9 mouse cellular contexts compared by ENCODE assay signal in the genomic region with DNA sequence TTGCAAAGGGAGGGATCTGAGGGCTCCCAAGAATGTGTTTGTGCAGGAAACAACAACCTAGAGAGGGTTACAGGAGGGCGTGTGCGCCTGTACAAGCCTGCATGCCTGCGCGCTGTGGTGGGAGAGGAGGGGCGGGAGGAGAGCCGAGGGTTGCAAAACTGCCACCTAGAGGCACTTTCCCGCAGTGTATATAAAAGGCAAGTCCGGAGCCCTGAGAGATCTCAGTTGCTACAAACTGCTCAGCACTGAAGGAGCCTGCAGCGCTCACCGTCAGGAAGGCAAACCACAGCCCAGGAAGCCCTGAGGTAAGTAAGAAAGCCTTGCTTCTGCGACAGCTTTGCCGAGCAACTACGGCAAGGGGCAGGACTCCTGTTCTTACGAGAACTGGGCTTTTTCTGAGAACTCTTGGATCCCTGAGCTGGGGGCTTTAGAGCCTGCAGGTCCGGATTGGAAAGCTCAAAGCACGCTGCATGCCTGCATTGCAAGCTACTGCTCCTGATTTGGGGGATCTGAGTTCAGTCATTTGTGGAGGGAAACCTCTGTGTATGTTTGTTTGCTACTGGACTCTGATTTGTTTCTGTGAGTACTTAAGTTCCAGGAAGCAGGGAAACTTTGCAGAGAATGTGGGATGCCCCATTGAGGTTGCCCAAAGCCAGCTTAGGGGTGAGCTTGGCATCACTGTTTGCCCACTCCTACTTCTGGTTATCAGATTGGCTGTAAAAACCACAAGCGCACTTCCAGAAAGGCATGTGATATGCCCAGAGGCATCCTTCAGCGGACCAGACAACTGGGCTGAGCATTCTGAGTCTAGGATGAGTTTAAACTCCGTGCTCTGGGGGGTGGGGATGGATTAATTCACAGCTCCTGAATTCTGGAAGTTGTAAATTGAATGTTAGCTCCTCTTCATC. TPM values are rescaled to one million over a fixed set of nuclear protein-coding genes. Genes with fewer than 3 reads are reported as not detected.
DNase-seq lines count a peak whose midpoint lies in the region; ATAC-seq and TF ChIP-seq lines count a peak whose summit lies in the region.
"Had no signal": no experiment of that assay in that cellular context is flagged by ENCODE, and none has a peak within 500 bp of the region (broad histone marks: within the 10 kb centered on the region; RNA-seq: fewer than 3 reads in every experiment).

TSS of gene Ackr3 (plus strand) at position 198 of the 908 bp plus-strand sequence.

- no peak for TF ChIP-seq EP300 in heart, postnatal 0 days (IDR thresholded peaks at IDR 0.05; ENCODE audit: low read depth)

- H3K4me2 ChIP-seq in forebrain, embryonic 14.5 days (ENCODE audit: low read length): peak within 1 kb of the TSS; percentile 56
- H3K4me2 ChIP-seq in heart, postnatal 0 days (ENCODE audit: low read depth, low read length): peak within 1 kb of the TSS; percentile 70
- peak within 1 kb of the TSS; percentile 34 for H3K4me2 ChIP-seq in liver, embryonic 13.5 days
- peak within 1 kb of the TSS; percentile 65 for H3K4me2 ChIP-seq in neural tube, embryonic 13.5 days

- peak; percentile 79 for DNase-seq in 416B (ENCODE audit: low read depth)
- peak; percentile 20 for DNase-seq in cerebellum, adult 11-12 months
- peak; percentile 94 for DNase-seq in forebrain, embryonic 14.5 days (ENCODE audit: low spot score)
- peak; percentile 87 for DNase-seq in heart, postnatal 0 days (ENCODE audit: low spot score)
- peak; percentile 89 for DNase-seq in kidney, postnatal 36 days
- peak; percentile 57 for DNase-seq in liver, embryonic 13.5 days
- peak; percentile 88 for DNase-seq in testis, postnatal 10 days (ENCODE audit: low spot score)

- H3K9ac ChIP-seq in forebrain, embryonic 14.5 days (ENCODE audit: low read length): peak within 1 kb of the TSS; percentile 73
- H3K9ac ChIP-seq in heart, postnatal 0 days (replicated peaks; ENCODE audit: low read depth, low read length): peak within 1 kb of the TSS; percentile 54
- peak within 1 kb of the TSS; percentile 55 for H3K9ac ChIP-seq in liver, embryonic 13.5 days
- peak within 1 kb of the TSS; percentile 81 for H3K9ac ChIP-seq in neural tube, embryonic 13.5 days

- H3K4me3 ChIP-seq in forebrain, embryonic 14.5 days (ENCODE audit: low read depth, low read length): peak within 1 kb of the TSS; percentile 49
- H3K4me3 ChIP-seq in heart, postnatal 0 days (ENCODE audit: low read depth, low read length): peak within 1 kb of the TSS; percentile 53
- H3K4me3 ChIP-seq in liver, embryonic 13.5 days (replicated peaks): peak within 1 kb of the TSS; percentile 35
- peak within 1 kb of the TSS; percentile 58 for H3K4me3 ChIP-seq in neural tube, embryonic 13.5 days

- H3K27me3 ChIP-seq in forebrain, embryonic 14.5 days (replicated peaks; ENCODE audit: control insufficient read depth, insufficient read depth, low read length): no peaks in the 10 kb centered on the region
- H3K27me3 ChIP-seq in heart, postnatal 0 days (ENCODE audit: control insufficient read depth, insufficient read depth, low read length): peaks cover 20% of the 10 kb centered on the region
- peaks cover 69% of the 10 kb centered on the region for H3K27me3 ChIP-seq in liver, embryonic 13.5 days
- peaks cover 16% of the 10 kb centered on the region for H3K27me3 ChIP-seq in neural tube, embryonic 13.5 days

- peak; percentile 76 for TF ChIP-seq CTCF in heart, postnatal 0 days (IDR thresholded peaks at IDR 0.05; ENCODE audit: low read depth)

- H3K36me3 ChIP-seq in forebrain, embryonic 14.5 days (ENCODE audit: control insufficient read depth, insufficient read depth, low read length): no peaks in the 10 kb centered on the region
- no peaks in the 10 kb centered on the region for H3K36me3 ChIP-seq in heart, postnatal 0 days (replicated peaks; ENCODE audit: control insufficient read depth, insufficient read depth, low read length)
- H3K36me3 ChIP-seq in liver, embryonic 13.5 days: no peaks in the 10 kb centered on the region
- H3K36me3 ChIP-seq in neural tube, embryonic 13.5 days: no peaks in the 10 kb centered on the region
- H3K36me3 ChIP-seq: G1E had no signal

- H3K4me1 ChIP-seq in forebrain, embryonic 14.5 days (ENCODE audit: control insufficient read depth, insufficient read depth, low read length): peaks cover 40% of the 10 kb centered on the region
- peaks cover 45% of the 10 kb centered on the region for H3K4me1 ChIP-seq in heart, postnatal 0 days (ENCODE audit: control insufficient read depth, insufficient read depth)
- H3K4me1 ChIP-seq in liver, embryonic 13.5 days (replicated peaks): peaks cover 11% of the 10 kb centered on the region; the same call in 1 of the 2 replicates
- peaks cover 76% of the 10 kb centered on the region for H3K4me1 ChIP-seq in neural tube, embryonic 13.5 days (replicated peaks)

- WGBS in forebrain, embryonic 14.5 days: 2% methylated on average over 19 of the region's 19 CpGs
- WGBS in heart, postnatal 0 days: 4% methylated on average over 19 of the region's 19 CpGs
- 2% methylated on average over 19 of the region's 19 CpGs for WGBS in liver, embryonic 13.5 days (ENCODE audit: insufficient replicate concordance)
- whole genome bisulfite sequencing in neural tube, embryonic 13.5 days: 2% methylated on average over 19 of the region's 19 CpGs

- H3K27ac ChIP-seq in forebrain, embryonic 14.5 days (ENCODE audit: low read depth, low read length): peak within 1 kb of the TSS; percentile 78
- peak within 1 kb of the TSS; percentile 31 for H3K27ac ChIP-seq in heart, postnatal 0 days (ENCODE audit: low read depth)
- H3K27ac ChIP-seq in liver, embryonic 13.5 days: no peak within 1 kb of the TSS
- H3K27ac ChIP-seq in neural tube, embryonic 13.5 days (replicated peaks): peak within 1 kb of the TSS; percentile 85

- peak; percentile 81 for ATAC-seq in forebrain, embryonic 14.5 days
- ATAC-seq in heart, postnatal 0 days (ENCODE audit: insufficient read depth, low read depth): peak; percentile 79
- ATAC-seq in liver, embryonic 13.5 days (ENCODE audit: low read depth): peak; percentile 57
- peak; percentile 80 for ATAC-seq in neural tube, embryonic 13.5 days (ENCODE audit: low read depth)

- H3K9me3 ChIP-seq in forebrain, embryonic 14.5 days (replicated peaks; ENCODE audit: control insufficient read depth, low read length): no peaks in the 10 kb centered on the region
- H3K9me3 ChIP-seq in heart, postnatal 0 days (replicated peaks; ENCODE audit: control insufficient read depth, low read length): no peaks in the 10 kb centered on the region
- no peaks in the 10 kb centered on the region for H3K9me3 ChIP-seq in liver, embryonic 13.5 days (replicated peaks)
- H3K9me3 ChIP-seq in neural tube, embryonic 13.5 days: no peaks in the 10 kb centered on the region

RNA-seq across cellular contexts. Expression of gene Ackr3, which starts in this region (rescaled TPM):
- 33.5 and 40.2 TPM in 2 replicates for polyA plus RNA-seq in forebrain, embryonic 14.5 days (2014; fragmentation: Nextera tagmentation; extraction: Ambion mirVana)
- total RNA-seq in heart, postnatal 0 days (2014; rRNA removed; ENCODE audit: low replicate concordance): 13.5 and 21.3 TPM in 2 replicates
- 22.5 and 25.5 TPM in 2 replicates for polyA plus RNA-seq in heart, postnatal 0 days (2015; fragmentation: Nextera tagmentation; extraction: Ambion mirVana)
- 2.8 and 3.5 TPM in 2 replicates for polyA plus RNA-seq in liver, embryonic 13.5 days (2015; fragmentation: Nextera tagmentation; extraction: Ambion mirVana)
- polyA plus RNA-seq in neural tube, embryonic 13.5 days (2015; fragmentation: Nextera tagmentation; extraction: Ambion mirVana): 16.7 and 17.1 TPM in 2 replicates
- polyA plus RNA-seq: G1E had no signal

Comparison
In these comparisons a context has a peak if more than half of its experiments do, and no peak if none do; other contexts are left out.
1. DNase-seq: peak in every context shown above with its lines; median percentile 94 in forebrain, embryonic 14.5 days; 89 in kidney, postnatal 36 days; 88 in testis, postnatal 10 days; 87 in heart, postnatal 0 days; 79 in 416B; 57 in liver, embryonic 13.5 days; 20 in cerebellum, adult 11-12 months.